Mouse (Mus musculus) liver, embryonic 13.5 days (tissue): ENCODE results near the gene Gm20489. TPM values are rescaled to one million over a fixed set of nuclear protein-coding genes. Genes with fewer than 3 reads are reported as not detected.

Source experiments
- ATAC-seq: fragments of 200-750 bp; cut with Nextera tagmentation; 2 replicates; pipeline ENCODE4 v1.8.0; 2017; ENCODE audit warnings: low read depth, mild to moderate bottlenecking, moderate number of reproducible peaks, moderate library complexity
- DNase-seq: peaks from one replicate; pipeline ENCODE4 v3.0.0; 2022
- H3K27ac ChIP-seq: fragments of 300-500 bp; sonication (generic); 2 replicates; pipeline ENCODE4 v1.5.1; 2015; ENCODE audit warnings: moderate library complexity, mild to moderate bottlenecking, inconsistent platforms
- H3K27me3 ChIP-seq: fragments of 300-500 bp; sonication (generic); 2 replicates; pipeline ENCODE4 v1.6.1; 2015; ENCODE audit warnings: mild to moderate bottlenecking, inconsistent platforms
- H3K36me3 ChIP-seq: fragments of 300-500 bp; sonication (generic); 2 replicates; pipeline ENCODE4 v1.6.1; 2015; ENCODE audit warnings: mild to moderate bottlenecking, inconsistent platforms
- H3K4me1 ChIP-seq: fragments of 300-500 bp; sonication (generic); replicated peaks from 2 replicates; pipeline ENCODE4 v1.6.1; 2015; ENCODE audit warnings: inconsistent platforms
- H3K4me2 ChIP-seq: fragments of 300-500 bp; sonication (generic); 2 replicates; pipeline ENCODE4 v1.6.1; 2015; ENCODE audit warnings: inconsistent platforms, mild to moderate bottlenecking, moderate library complexity
- H3K4me3 ChIP-seq: fragments of 300-500 bp; sonication (generic); replicated peaks from 2 replicates; pipeline ENCODE4 v1.5.1; 2015; ENCODE audit warnings: mild to moderate bottlenecking, inconsistent platforms
- H3K9ac ChIP-seq: fragments of 300-500 bp; sonication (generic); 2 replicates; pipeline ENCODE4 v1.6.1; 2015; ENCODE audit warnings: mild to moderate bottlenecking, inconsistent platforms
- H3K9me3 ChIP-seq: fragments of 300-500 bp; sonication (generic); replicated peaks from 2 replicates; pipeline ENCODE4 v1.6.1; 2016; ENCODE audit warnings: inconsistent platforms
- WGBS: fragments of 180-500 bp; shearing (Covaris S2); methylation state at CpG from one replicate; pipeline ENCODE4 v1.1.7; 2015; ENCODE audit not compliant: insufficient replicate concordance; 5-methylcytosine and 5-hydroxymethylcytosine counted together
- polyA plus RNA-seq: library from polyadenylated mRNA; unstranded; fragments of >200 nt; fragmentation: Nextera tagmentation; extraction: Ambion mirVana; gene quantifications from 2 replicates; pipeline ENCODE4 v1.2.1, GENCODE M21; 2015

The Gm20489 gene
- polyA plus RNA-seq, 1 experiment from 2014 or later, result not detected

GRCm38 (mm10) chrX:101288432-101288831 is 19.6 kb upstream of the Gm20489 start:
- H3K4me3 ChIP-seq, result no peak overlapping the region
- H3K27ac ChIP-seq, result peak overlapping the region; percentile 98
- no peaks in the 10 kb centered on the region for H3K9me3 ChIP-seq
- DNase-seq (no peak), ATAC-seq (peak; percentile 53)
- WGBS, result 61% methylated on average over 6 of the region's 6 CpGs
- peak overlapping the region; percentile 61 for H3K4me2 ChIP-seq
- peaks cover 58% of the 10 kb centered on the region for H3K4me1 ChIP-seq
- H3K27me3 ChIP-seq, result no peaks in the 10 kb centered on the region
- H3K36me3 ChIP-seq, result peaks cover 93% of the 10 kb centered on the region
- H3K9ac ChIP-seq, result peak overlapping the region; percentile 72

GRCm38 (mm10) chrX:101287543-101287942 is 18.7 kb upstream of the Gm20489 start:
- peak; percentile 97 for ATAC-seq
- Histone ChIP-seq H3K27me3 (no peaks in the 10 kb centered on the region), H3K4me2 (peak overlapping the region; percentile 61), H3K4me1 (peaks cover 58% of the 10 kb centered on the region), H3K9ac (peak overlapping the region; percentile 72), H3K9me3 (no peaks in the 10 kb centered on the region), H3K36me3 (peaks cover 93% of the 10 kb centered on the region), H3K27ac (peak overlapping the region; percentile 98), H3K4me3 (peak overlapping the region; percentile 27)
- 43% methylated on average over 3 of the region's 3 CpGs for WGBS
- peak; percentile 73 for DNase-seq

- Histone ChIP-seq H3K27ac (peak overlapping the region; percentile 98), H3K9ac (0 out of 2 replicates have a peak overlapping the region, but pooled peaks have one; percentile 36), H3K4me1 (peaks cover 53% of the 10 kb centered on the region), H3K27me3 (no peaks in the 10 kb centered on the region), H3K36me3 (peaks cover 93% of the 10 kb centered on the region), H3K9me3 (no peaks in the 10 kb centered on the region), H3K4me3 (no peak overlapping the region), H3K4me2 (no peak overlapping the region)
- ATAC-seq (no peak), DNase-seq (no peak)
- 85% methylated on average over 14 of the region's 14 CpGs for WGBS
Measured at GRCm38 (mm10) chrX:101285953-101286670, 17.3 kb upstream of the Gm20489 start.

- H3K27ac ChIP-seq, result peak overlapping the region; percentile 98; the same call in 1 of the 2 replicates
- WGBS, result 29% methylated on average over 6 of the region's 6 CpGs
- no peak overlapping the region for H3K4me2 ChIP-seq
- H3K9me3 ChIP-seq, result no peaks in the 10 kb centered on the region
- H3K4me3 ChIP-seq, result no peak overlapping the region
- H3K9ac ChIP-seq, result no peak overlapping the region
- peaks cover 50% of the 10 kb centered on the region for H3K4me1 ChIP-seq
- DNase-seq, result peak; percentile 49
- H3K27me3 ChIP-seq, result no peaks in the 10 kb centered on the region
- no peak for ATAC-seq
- H3K36me3 ChIP-seq, result peaks cover 93% of the 10 kb centered on the region
Measured at GRCm38 (mm10) chrX:101285534-101285933, 16.7 kb upstream of the Gm20489 start.

- Histone ChIP-seq H3K4me1 (peaks cover 23% of the 10 kb centered on the region), H3K4me3 (no peak overlapping the region), H3K4me2 (no peak overlapping the region), H3K36me3 (peaks cover 91% of the 10 kb centered on the region), H3K27ac (no peak overlapping the region), H3K9me3 (no peaks in the 10 kb centered on the region), H3K9ac (no peak overlapping the region), H3K27me3 (no peaks in the 10 kb centered on the region)
- ATAC-seq (no peak), DNase-seq (no peak)
- WGBS, result 76% methylated on average over 6 of the region's 6 CpGs
Measured at GRCm38 (mm10) chrX:101282813-101283212, 14.0 kb upstream of the Gm20489 start.

- H3K4me3 ChIP-seq, result peak within 1 kb of the TSS; percentile 73
- peak within 1 kb of the TSS; percentile 89 for H3K27ac ChIP-seq
- peaks cover 37% of the 10 kb centered on the region for H3K36me3 ChIP-seq
- ATAC-seq (peak; percentile 98), DNase-seq (peak; percentile 90)
- H3K27me3 ChIP-seq, result no peaks in the 10 kb centered on the region; the same call in 1 of the 2 replicates
- no peaks in the 10 kb centered on the region for H3K9me3 ChIP-seq
- H3K9ac ChIP-seq, result peak within 1 kb of the TSS; percentile 88
- WGBS, result 13% methylated on average over 54 of the region's 54 CpGs
- peaks cover 24% of the 10 kb centered on the region for H3K4me1 ChIP-seq
- H3K4me2 ChIP-seq, result peak within 1 kb of the TSS; percentile 68
Measured at GRCm38 (mm10) chrX:101273875-101274738, 5.3 kb upstream of the Gm20489 start, which contains the start of gene Med12. TSS of gene Med12 (plus strand) at chrX:101274030.

GRCm38 (mm10) chrX:101273410-101273809 is 4.6 kb upstream of the Gm20489 start:
- Histone ChIP-seq H3K27me3 (no peaks in the 10 kb centered on the region; the same call in 1 of the 2 replicates), H3K9me3 (no peaks in the 10 kb centered on the region), H3K4me3 (peak overlapping the region; percentile 73), H3K36me3 (peaks cover 30% of the 10 kb centered on the region), H3K9ac (peak overlapping the region; percentile 59), H3K27ac (peak overlapping the region; percentile 89), H3K4me1 (peaks cover 24% of the 10 kb centered on the region), H3K4me2 (peak overlapping the region; percentile 68)
- DNase-seq (no peak), ATAC-seq (no peak)
- WGBS, result 33% methylated on average over 6 of the region's 6 CpGs

GRCm38 (mm10) chrX:101268025-101268754 is 633 bp downstream of the Gm20489 start, which contains the start of gene Il2rg:
TSS of gene Il2rg (minus strand) at chrX:101268255.
- Histone ChIP-seq H3K9ac (no peak within 1 kb of the TSS), H3K4me3 (no peak within 1 kb of the TSS), H3K27me3 (no peaks in the 10 kb centered on the region), H3K27ac (no peak within 1 kb of the TSS), H3K9me3 (no peaks in the 10 kb centered on the region), H3K4me1 (peaks cover 26% of the 10 kb centered on the region), H3K4me2 (peak within 1 kb of the TSS; percentile 19), H3K36me3 (no peaks in the 10 kb centered on the region)
- DNase-seq, result no peak
- WGBS, result 27% methylated on average over 5 of the region's 5 CpGs
- peak; percentile 57 for ATAC-seq

GRCm38 (mm10) chrX:101266631-101267030 is 2.2 kb downstream of the Gm20489 start:
- Histone ChIP-seq H3K4me3 (no peak overlapping the region), H3K27ac (no peak overlapping the region), H3K9me3 (no peaks in the 10 kb centered on the region), H3K4me2 (no peak overlapping the region), H3K4me1 (peaks cover 23% of the 10 kb centered on the region), H3K9ac (no peak overlapping the region), H3K27me3 (no peaks in the 10 kb centered on the region), H3K36me3 (no peaks in the 10 kb centered on the region)
- 77% methylated on average over 6 of the region's 6 CpGs for WGBS
- DNase-seq (no peak), ATAC-seq (no peak)

GRCm38 (mm10) chrX:101263892-101264291 is 4.9 kb downstream of the Gm20489 start, which contains the start of gene Gm614:
TSS of gene Gm614 (minus strand) at chrX:101263992.
- Histone ChIP-seq H3K36me3 (peaks cover 2% of the 10 kb centered on the region), H3K27me3 (no peaks in the 10 kb centered on the region), H3K4me3 (no peak within 1 kb of the TSS), H3K4me2 (no peak within 1 kb of the TSS), H3K9me3 (no peaks in the 10 kb centered on the region), H3K27ac (no peak within 1 kb of the TSS), H3K4me1 (peaks cover 35% of the 10 kb centered on the region), H3K9ac (no peak within 1 kb of the TSS)
- DNase-seq (no peak), ATAC-seq (no peak)
- 83% methylated on average over 1 of the region's 1 CpGs for WGBS
